Mouse (Mus musculus) gastrocnemius, postnatal 36 days (tissue): ENCODE data around the gene Shbg. TPM values are rescaled to one million over a fixed set of nuclear protein-coding genes. Genes with fewer than 3 reads are reported as not detected.
A peak's percentile ranks its signal among the peaks of the same experiment; 100 is the strongest.

Experiments used
- DNase-seq, 2 experiments: peaks; one replicate each; pipeline ENCODE4 v3.0.0; 2022
- intact Hi-C: fragments of 180-260 bp; cut with DNase I; formaldehyde crosslinking; loops from one replicate; pipeline ENCODE4 v1.15.1; 2025
- long read RNA-seq, 2 experiments: library from polyadenylated mRNA; stranded (forward); transcript quantifications; one replicate each; pipeline ENCODE4 v2.0.0; 2021
- total RNA-seq, 2 experiments: library from RNA; stranded (reverse); gene quantifications; 2 replicates each; pipeline ENCODE4 v1.2.3; 2021

The Shbg gene
- not detected for total RNA-seq
- long read RNA-seq, experiment 1 = 0 reads
- long read RNA-seq, experiment 2 = 0 reads

- DNase-seq = no peak
- intact Hi-C loops = no loop called here
Observed at GRCm38 (mm10) chr11:69617805-69618204, at the start of gene Shbg. Gene Shbg, minus strand, starts transcription at chr11:69617905.

- no peak for DNase-seq
- intact Hi-C loops = no loop called here
Observed at GRCm38 (mm10) chr11:69666665-69667005, 48.9 kb upstream of the Shbg start.

- DNase-seq = no peak
- intact Hi-C loops = no loop called here
Observed at GRCm38 (mm10) chr11:69665961-69666664, 48.4 kb upstream of the Shbg start, which contains the start of gene Cd68. Gene Cd68, minus strand, starts transcription at chr11:69666153.

GRCm38 (mm10) chr11:69665457-69665960, 47.8 kb upstream of the Shbg start:
- intact Hi-C loops = no loop called here
- DNase-seq = no peak

- DNase-seq = no peak
- intact Hi-C loops = no loop called here
Observed at GRCm38 (mm10) chr11:69664841-69665240, 47.1 kb upstream of the Shbg start.

- intact Hi-C loops = no loop called here
Observed at GRCm38 (mm10) chr11:69663795-69664194, 46.1 kb upstream of the Shbg start.

GRCm38 (mm10) chr11:69662967-69663671, 45.4 kb upstream of the Shbg start:
- no peak for DNase-seq

More at GRCm38 (mm10) chr11:69663795-69664194, 46.1 kb upstream of the Shbg start:
- no peak for DNase-seq

GRCm38 (mm10) chr11:69662213-69662966, 44.7 kb upstream of the Shbg start, which contains the start of gene Mpdu1:
Gene Mpdu1, minus strand, starts transcription at chr11:69662642.
- intact Hi-C loops = no loop called here
- peak; percentile 90 to 91 for DNase-seq

More at GRCm38 (mm10) chr11:69662967-69663671, 45.4 kb upstream of the Shbg start:
- intact Hi-C loops = no loop called here

- intact Hi-C loops = no loop called here
Observed at GRCm38 (mm10) chr11:69661221-69661881, 43.6 kb upstream of the Shbg start.

GRCm38 (mm10) chr11:69657462-69657881, 39.8 kb upstream of the Shbg start:
- intact Hi-C loops = loop anchor here (2.0 to 10.0 kb wide), 2 partner anchors 27 to 217 kb away; partner anchors contain the start of gene Tmem95
- no peak for DNase-seq

More at GRCm38 (mm10) chr11:69661221-69661881, 43.6 kb upstream of the Shbg start:
- no peak for DNase-seq

GRCm38 (mm10) chr11:69656617-69657461, 39.1 kb upstream of the Shbg start:
- DNase-seq = no peak
- intact Hi-C loops = loop anchor here (2.0 to 10.0 kb wide), 2 partner anchors 26 to 218 kb away; partner anchors contain the start of gene Tmem95

GRCm38 (mm10) chr11:69656065-69656455, 38.4 kb upstream of the Shbg start:
- DNase-seq = no peak
- intact Hi-C loops = loop anchor here (2.0 to 10.0 kb wide), 2 partner anchors 25 to 219 kb away; partner anchors contain the start of gene Tmem95

- intact Hi-C loops = loop anchor here (2.0 to 10.0 kb wide), 2 partner anchors 25 to 219 kb away; partner anchors contain the start of gene Tmem95
- peak; percentile 39 to 54 for DNase-seq
Observed at GRCm38 (mm10) chr11:69655264-69656064, 37.8 kb upstream of the Shbg start, which contains the start of gene Sox15. Gene Sox15, plus strand, starts transcription at chr11:69655314.

- DNase-seq = no peak
- intact Hi-C loops = loop anchor here (10.0 kb wide), 1 partner anchor 220 kb away; the partner anchor contains the start of gene Tmem95
Observed at GRCm38 (mm10) chr11:69654760-69655159, 37.1 kb upstream of the Shbg start.

- DNase-seq = no peak
- intact Hi-C loops = loop anchor here (10.0 kb wide), 1 partner anchor 221 kb away; the partner anchor contains the start of gene Tmem95
Observed at GRCm38 (mm10) chr11:69653399-69653798, 35.7 kb upstream of the Shbg start.

- intact Hi-C loops = no loop called here
Observed at GRCm38 (mm10) chr11:69645860-69646259, 28.2 kb upstream of the Shbg start.

GRCm38 (mm10) chr11:69635471-69635870, 17.8 kb upstream of the Shbg start:
- DNase-seq = no peak
- intact Hi-C loops = no loop called here

More at GRCm38 (mm10) chr11:69645860-69646259, 28.2 kb upstream of the Shbg start:
- no peak for DNase-seq
